Mouse (Mus musculus): ENCODE measurements around the gene Fam221b.

- TF ChIP-seq CTCF (IDR thresholded peaks at IDR 0.05; ENCODE audit: insufficient read depth, low read length) (no peak), POLR2A (IDR thresholded peaks at IDR 0.05; ENCODE audit: borderline replicate concordance, extremely low read depth, low read depth, low read length) (no peak)
These were observed 37.0 kb upstream of the Fam221b start for GRCm38 (mm10) chr4:43705991-43706390.

Measured in lung, adult 2 months (tissue).